Mouse (Mus musculus) liver, embryonic 11.5 days (tissue): ENCODE results near the gene Olfr159. TPM values are rescaled to one million over a fixed set of nuclear protein-coding genes. Genes with fewer than 3 reads are reported as not detected.
"Not testable (repeated sequence)": the region's sequence is repeated elsewhere in the genome, so short reads cannot be mapped to it uniquely, and the experiment has no call there.

Experiments used
- ATAC-seq: fragments of 200-750 bp; cut with Nextera tagmentation; replicated peaks from 2 replicates; pipeline ENCODE4 v1.8.0; 2017; ENCODE audit warnings: moderate number of reproducible peaks, mild to moderate bottlenecking, moderate TSS enrichment, moderate library complexity; ENCODE audit not compliant: low FRiP score
- DNase-seq: peaks from one replicate; pipeline ENCODE4 v3.0.0-alpha.2; 2017; ENCODE audit warnings: low spot score
- H3K27ac ChIP-seq: fragments of 300-500 bp; sonication (generic); 2 replicates; pipeline ENCODE4 v1.5.1; 2014; ENCODE audit warnings: mild to moderate bottlenecking, low read depth, low read length, control low read depth
- H3K27me3 ChIP-seq: fragments of 300-500 bp; sonication (generic); replicated peaks from 2 replicates; pipeline ENCODE4 v1.6.1; 2014; ENCODE audit warnings: low read length, mixed read lengths; ENCODE audit not compliant: control insufficient read depth, insufficient read depth
- H3K36me3 ChIP-seq: fragments of 300-500 bp; sonication (generic); 2 replicates; pipeline ENCODE4 v1.6.1; 2014; ENCODE audit warnings: mild to moderate bottlenecking, low read length, moderate library complexity, mixed read lengths; ENCODE audit not compliant: control insufficient read depth, insufficient read depth
- H3K4me1 ChIP-seq: fragments of 300-500 bp; sonication (generic); replicated peaks from 2 replicates; pipeline ENCODE4 v1.6.1; 2014; ENCODE audit warnings: low read length, mixed read lengths; ENCODE audit not compliant: control insufficient read depth, insufficient read depth
- H3K4me2 ChIP-seq: fragments of 300-500 bp; sonication (generic); 2 replicates; pipeline ENCODE4 v1.6.1; 2014; ENCODE audit warnings: mild to moderate bottlenecking, control low read depth, moderate library complexity
- H3K4me3 ChIP-seq: fragments of 300-500 bp; sonication (generic); 2 replicates; pipeline ENCODE4 v1.5.1; 2014; ENCODE audit warnings: low read depth, low read length, control low read depth
- H3K9ac ChIP-seq: fragments of 300-500 bp; sonication (generic); 2 replicates; pipeline ENCODE4 v1.6.1; 2014; ENCODE audit warnings: low read depth, low read length, control low read depth
- H3K9me3 ChIP-seq: fragments of 300-500 bp; sonication (generic); 2 replicates; pipeline ENCODE4 v1.6.1; 2016; ENCODE audit warnings: low read length, inconsistent platforms, mixed read lengths; ENCODE audit not compliant: control insufficient read depth
- WGBS: fragments of 180-500 bp; shearing (Covaris S2); extraction: QIAGEN DNeasy Blood & Tissue Kit; methylation state at CpG from one replicate; pipeline ENCODE4 v1.1.7; 2014; 5-methylcytosine and 5-hydroxymethylcytosine counted together
- polyA plus RNA-seq: library from polyadenylated mRNA; unstranded; fragments of >200 nt; fragmentation: Nextera tagmentation; extraction: Ambion mirVana; gene quantifications from 2 replicates; pipeline ENCODE4 v1.2.1, GENCODE M21; 2014

The Olfr159 gene
- not detected in 2 replicates for polyA plus RNA-seq

DNA sequence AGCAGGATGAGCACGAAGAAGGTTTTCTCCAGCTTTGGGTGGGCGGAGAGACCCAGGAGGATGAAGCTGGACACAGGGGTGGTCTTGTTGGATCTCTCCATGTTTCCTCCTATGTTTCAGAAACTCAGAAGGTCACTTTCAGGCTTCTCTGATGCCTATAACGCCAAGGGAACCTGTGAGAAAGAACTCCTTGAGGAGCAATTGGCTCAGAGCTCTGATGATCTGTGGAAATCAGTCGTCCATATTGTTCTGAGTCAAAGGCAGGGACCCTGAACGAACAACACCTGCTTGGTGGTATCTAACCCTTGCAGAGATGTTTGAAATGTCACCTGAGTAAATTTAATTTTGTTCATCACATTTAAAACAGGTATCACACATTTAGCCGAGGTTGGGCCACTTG lies at the start of gene Olfr159:
TSS of gene Olfr159 (minus strand) at position 101 of the 400 bp plus-strand sequence.
- H3K4me3 ChIP-seq, result no peak within 1 kb of the TSS
- H3K9me3 ChIP-seq, result no peaks in the 10 kb centered on the region
- H3K27ac ChIP-seq, result no peak within 1 kb of the TSS
- no peaks in the 10 kb centered on the region for H3K36me3 ChIP-seq
- ATAC-seq (no peak), DNase-seq (no peak)
- no peaks in the 10 kb centered on the region for H3K27me3 ChIP-seq
- 76% methylated on average over 6 of the region's 6 CpGs for WGBS
- no peaks in the 10 kb centered on the region for H3K4me1 ChIP-seq
- H3K9ac ChIP-seq, result no peak within 1 kb of the TSS
- no peak within 1 kb of the TSS for H3K4me2 ChIP-seq

DNA sequence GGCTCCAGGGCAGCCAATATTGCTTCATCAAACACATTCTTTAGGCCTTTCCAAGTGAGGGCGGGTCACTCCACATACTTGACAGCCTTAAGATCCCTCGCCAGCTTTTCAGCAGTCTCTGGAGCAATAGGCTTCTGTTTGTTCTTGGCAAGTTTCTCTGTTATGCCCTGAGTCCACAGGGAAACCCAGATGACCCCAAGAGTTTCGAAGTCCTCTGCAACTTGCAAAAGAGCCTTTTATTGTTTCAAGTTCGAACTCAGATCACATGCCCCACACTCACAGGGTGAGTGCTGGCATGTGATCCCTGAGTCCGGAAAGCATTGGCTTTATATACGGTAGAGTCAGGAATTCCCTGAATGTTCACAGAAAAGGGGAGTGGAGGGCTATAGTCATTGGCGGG lies 28.1 kb upstream of the Olfr159 start:
- H3K36me3 ChIP-seq, result no peaks in the 10 kb centered on the region
- ATAC-seq (no peak), DNase-seq (no peak)
- no peak overlapping the region for H3K9ac ChIP-seq
- no peak overlapping the region for H3K27ac ChIP-seq
- no peak overlapping the region for H3K4me3 ChIP-seq
- H3K4me2 ChIP-seq, result no peak overlapping the region
- no peaks in the 10 kb centered on the region for H3K4me1 ChIP-seq
- peaks cover 1% of the 10 kb centered on the region; the same call in 1 of the 2 replicates for H3K9me3 ChIP-seq
- H3K27me3 ChIP-seq, result no peaks in the 10 kb centered on the region
- 75% methylated on average over 7 of the region's 7 CpGs for WGBS

- H3K36me3 ChIP-seq, H3K4me2 ChIP-seq, H3K9me3 ChIP-seq, H3K4me3 ChIP-seq, H3K9ac ChIP-seq, DNase-seq, H3K4me1 ChIP-seq, ATAC-seq, H3K27me3 ChIP-seq, H3K27ac ChIP-seq: not testable (repeated sequence)
- 79% methylated on average over 5 of the region's 5 CpGs for WGBS
These were observed 25.0 kb upstream of the Olfr159 start for GRCm38 (mm10) chr4:43795844-43796243.

DNA sequence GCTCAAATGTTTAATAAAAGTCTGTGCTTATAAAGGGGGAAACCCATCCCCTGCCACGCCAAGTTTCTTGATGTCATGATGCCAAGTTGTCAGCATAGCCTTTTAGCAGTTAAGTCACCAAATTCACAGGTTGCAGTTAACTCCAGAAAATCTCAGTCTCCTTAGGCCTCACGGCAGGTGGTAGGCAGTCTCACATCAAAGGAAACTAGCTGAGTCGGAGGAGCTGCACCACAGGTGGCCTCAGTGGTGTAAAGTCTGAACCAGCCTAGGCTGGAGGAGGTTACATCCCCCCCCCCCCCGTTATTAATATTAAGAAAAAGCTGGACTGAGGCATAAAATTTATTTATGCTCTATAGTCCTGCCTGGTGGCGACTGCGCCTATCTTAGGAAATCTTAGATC lies 24.5 kb upstream of the Olfr159 start:
- H3K9ac ChIP-seq, result no peak overlapping the region
- ATAC-seq (no peak), DNase-seq (no peak)
- WGBS, result 67% methylated on average over 6 of the region's 6 CpGs
- H3K4me1 ChIP-seq, result no peaks in the 10 kb centered on the region
- H3K9me3 ChIP-seq, result no peaks in the 10 kb centered on the region
- H3K4me3 ChIP-seq, result no peak overlapping the region
- H3K27me3 ChIP-seq, result no peaks in the 10 kb centered on the region
- H3K36me3 ChIP-seq, result no peaks in the 10 kb centered on the region
- no peak overlapping the region for H3K4me2 ChIP-seq
- H3K27ac ChIP-seq, result no peak overlapping the region

DNA sequence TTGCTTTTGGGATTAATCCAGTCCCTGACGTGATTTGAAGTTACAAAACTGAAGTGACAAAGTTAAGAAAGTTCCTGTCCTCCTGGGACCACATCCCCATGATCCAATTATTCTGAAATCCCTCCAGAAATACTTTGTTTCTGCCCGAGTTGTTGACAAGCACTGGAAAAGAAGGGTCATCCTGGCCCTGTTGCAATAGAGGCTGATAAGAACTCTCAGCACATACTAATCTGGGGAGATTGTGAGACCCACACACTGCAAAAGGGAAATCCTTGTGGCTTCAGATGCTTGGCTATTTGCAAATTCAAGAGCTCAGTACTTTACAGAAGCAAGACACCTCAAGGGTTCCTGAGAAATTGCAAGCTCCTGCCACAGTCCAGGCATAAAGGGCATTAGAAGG lies 1.5 kb upstream of the Olfr159 start:
- H3K9ac ChIP-seq, result no peak overlapping the region
- no peak overlapping the region for H3K4me3 ChIP-seq
- DNase-seq (no peak), ATAC-seq (no peak)
- no peak overlapping the region for H3K4me2 ChIP-seq
- no peaks in the 10 kb centered on the region for H3K27me3 ChIP-seq
- WGBS, result 27% methylated on average over 2 of the region's 2 CpGs
- no peaks in the 10 kb centered on the region for H3K4me1 ChIP-seq
- no peaks in the 10 kb centered on the region for H3K9me3 ChIP-seq
- H3K27ac ChIP-seq, result no peak overlapping the region
- no peaks in the 10 kb centered on the region for H3K36me3 ChIP-seq

DNA sequence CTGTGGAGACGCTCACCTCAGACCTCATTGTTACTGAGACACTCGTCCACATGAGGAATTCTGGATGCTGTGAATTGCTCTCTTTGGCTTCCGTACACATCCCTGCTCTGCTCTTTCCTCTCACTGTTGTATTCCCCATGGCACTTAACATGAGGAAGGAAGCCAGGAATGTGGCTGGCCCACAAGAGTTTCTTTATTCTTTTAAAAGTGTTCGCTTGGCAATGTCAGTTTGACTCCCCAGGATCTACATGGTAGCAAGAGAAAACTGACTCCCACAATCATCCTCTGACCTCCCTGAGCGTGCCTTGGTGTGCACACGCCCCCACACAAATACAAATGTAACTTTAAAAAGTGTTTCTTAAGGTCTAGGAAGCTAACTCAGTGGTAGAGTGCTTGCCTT lies 817 bp upstream of the Olfr159 start:
- no peak for DNase-seq
- 54% methylated on average over 6 of the region's 6 CpGs for WGBS
- no peaks in the 10 kb centered on the region for H3K4me1 ChIP-seq
- no peak overlapping the region for H3K4me2 ChIP-seq
- H3K27me3 ChIP-seq, result no peaks in the 10 kb centered on the region
- no peak overlapping the region for H3K27ac ChIP-seq
- H3K9me3 ChIP-seq, result no peaks in the 10 kb centered on the region
- ATAC-seq, result no peak
- H3K36me3 ChIP-seq, result no peaks in the 10 kb centered on the region
- H3K9ac ChIP-seq, result no peak overlapping the region
- H3K4me3 ChIP-seq, result no peak overlapping the region

GRCm38 (mm10) chr4:43769374-43769773 lies 1.4 kb downstream of the Olfr159 start:
- H3K4me1 ChIP-seq, result no peaks in the 10 kb centered on the region
- H3K27me3 ChIP-seq, result no peaks in the 10 kb centered on the region
- H3K4me3 ChIP-seq, result no peak overlapping the region
- no peaks in the 10 kb centered on the region for H3K9me3 ChIP-seq
- ATAC-seq, result no peak
- no peak overlapping the region for H3K27ac ChIP-seq
- H3K36me3 ChIP-seq, result no peaks in the 10 kb centered on the region
- WGBS, result 89% methylated on average over 2 of the region's 2 CpGs
- H3K4me2 ChIP-seq, result no peak overlapping the region
- H3K9ac ChIP-seq, result no peak overlapping the region
- no peak for DNase-seq

DNA sequence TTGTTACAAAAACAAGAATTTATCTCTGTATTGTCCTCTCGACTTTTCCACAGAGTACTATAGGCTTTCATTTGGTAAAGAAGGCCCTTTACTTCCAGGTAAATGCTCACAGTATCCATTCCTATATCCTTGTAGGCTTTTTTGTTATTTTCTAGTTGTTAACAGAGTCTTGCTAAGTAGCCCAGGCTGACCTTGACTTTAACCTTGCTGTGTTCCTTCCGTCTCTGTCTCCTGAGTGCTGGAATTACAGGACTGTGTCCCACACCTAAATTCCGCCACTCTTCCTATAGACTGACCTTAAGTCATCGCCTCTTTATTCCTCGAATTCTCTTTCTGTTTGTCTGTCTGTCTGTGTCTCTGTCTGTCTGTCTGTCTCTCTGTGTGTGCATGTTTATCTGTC lies 2.5 kb downstream of the Olfr159 start:
- Histone ChIP-seq H3K27me3 (no peaks in the 10 kb centered on the region), H3K36me3 (no peaks in the 10 kb centered on the region), H3K4me3 (no peak overlapping the region), H3K4me1 (no peaks in the 10 kb centered on the region), H3K9me3 (no peaks in the 10 kb centered on the region), H3K27ac (no peak overlapping the region), H3K9ac (no peak overlapping the region), H3K4me2 (no peak overlapping the region)
- DNase-seq (no peak), ATAC-seq (no peak)
- 84% methylated on average over 5 of the region's 5 CpGs for WGBS

GRCm38 (mm10) chr4:43763410-43763809 lies 7.4 kb downstream of the Olfr159 start:
- WGBS, result 23% methylated on average over 7 of the region's 7 CpGs
- DNase-seq, result no peak
- H3K9ac ChIP-seq, result no peak overlapping the region

More at GRCm38 (mm10) chr4:43763410-43763809, 7.4 kb downstream of the Olfr159 start:
- Histone ChIP-seq H3K4me2 (no peak overlapping the region), H3K27ac (no peak overlapping the region), H3K4me1 (no peaks in the 10 kb centered on the region), H3K9me3 (no peaks in the 10 kb centered on the region), H3K36me3 (no peaks in the 10 kb centered on the region), H3K27me3 (no peaks in the 10 kb centered on the region), H3K4me3 (no peak overlapping the region)
- no peak for ATAC-seq
